Mouse (Mus musculus) bone marrow, adult 2 months (tissue): ENCODE data around the gene Socs7. TPM values are rescaled to one million over a fixed set of nuclear protein-coding genes. Genes with fewer than 3 reads are reported as not detected.
"Not testable (repeated sequence)": the region's sequence is repeated elsewhere in the genome, so short reads cannot be mapped to it uniquely, and the experiment has no call there.

ENCODE experiments used
- H3K27ac ChIP-seq: fragments of 200-500 bp; 2 replicates; pipeline ENCODE4 v1.5.1; 2012; ENCODE audit warnings: low read depth, mild to moderate bottlenecking, control low read depth, inconsistent platforms, low read length; ENCODE audit not compliant: control insufficient read depth, poor library complexity, insufficient read depth
- H3K4me1 ChIP-seq: fragments of 200-500 bp; 2 replicates; pipeline ENCODE4 v1.6.1; 2011; ENCODE audit warnings: low read length; ENCODE audit not compliant: control insufficient read depth, insufficient read depth
- H3K4me3 ChIP-seq: fragments of 200-500 bp; replicated peaks from 2 replicates; pipeline ENCODE3; 2011; ENCODE audit warnings: mild to moderate bottlenecking, low read depth, low read length, control low read depth; ENCODE audit not compliant: control insufficient read depth
- CTCF ChIP-seq: fragments of 200-500 bp; IDR thresholded peaks from 2 replicates; pipeline ENCODE4 v1.5.1; 2011; ENCODE audit warnings: low read length, control low read depth; ENCODE audit not compliant: control insufficient read depth, insufficient read depth
- POLR2A ChIP-seq: fragments of 200-500 bp; IDR thresholded peaks from 2 replicates; pipeline ENCODE4 v1.6.1; 2011; ENCODE audit warnings: low read depth, mild to moderate bottlenecking, control low read depth, low read length, borderline replicate concordance; ENCODE audit not compliant: control insufficient read depth
- WGBS: fragments of 180-500 bp; shearing (Covaris S2); methylation state at CpG from one replicate; pipeline ENCODE4 v1.1.7; 2018; 5-methylcytosine and 5-hydroxymethylcytosine counted together
- polyA plus RNA-seq: library from polyadenylated mRNA; stranded (reverse); fragments of >200 nt; gene quantifications from 2 replicates; pipeline ENCODE4 v1.2.4, GENCODE M21; 2011; ENCODE audit warnings: low replicate concordance; ENCODE audit not compliant: missing spikeins, insufficient read depth, insufficient read length

The Socs7 gene
- 4.3 and 5.2 TPM in 2 replicates for polyA plus RNA-seq

- TF ChIP-seq CTCF (no peak), POLR2A (no peak; the same call in 1 of the 2 replicates)
- Histone ChIP-seq H3K4me1 (peaks cover 3% of the 10 kb centered on the region; the same call in 1 of the 2 replicates), H3K4me3 (peak within 1 kb of the TSS; percentile 74), H3K27ac (peak within 1 kb of the TSS; percentile 67)
- WGBS: under 1% methylated on average over 66 of the region's 81 CpGs
These were observed at the start of gene Socs7 for GRCm38 (mm10) chr11:97361948-97362648. TSS of gene Socs7 (plus strand) at chr11:97362551.

GRCm38 (mm10) chr11:97312871-97313270 lies 49.5 kb upstream of the Socs7 start:
- H3K4me3 ChIP-seq, H3K4me1 ChIP-seq, H3K27ac ChIP-seq: not testable (repeated sequence)
- 73% methylated on average over 1 of the region's 1 CpGs for WGBS

- 90% methylated on average over 3 of the region's 3 CpGs for WGBS
- Histone ChIP-seq H3K4me1 (no peaks in the 10 kb centered on the region; the same call in 1 of the 2 replicates), H3K4me3 (no peak overlapping the region), H3K27ac (no peak overlapping the region)
- no peak for TF ChIP-seq CTCF
- no peak for TF ChIP-seq POLR2A
These were observed 48.2 kb upstream of the Socs7 start for GRCm38 (mm10) chr11:97314110-97314509.

DNA sequence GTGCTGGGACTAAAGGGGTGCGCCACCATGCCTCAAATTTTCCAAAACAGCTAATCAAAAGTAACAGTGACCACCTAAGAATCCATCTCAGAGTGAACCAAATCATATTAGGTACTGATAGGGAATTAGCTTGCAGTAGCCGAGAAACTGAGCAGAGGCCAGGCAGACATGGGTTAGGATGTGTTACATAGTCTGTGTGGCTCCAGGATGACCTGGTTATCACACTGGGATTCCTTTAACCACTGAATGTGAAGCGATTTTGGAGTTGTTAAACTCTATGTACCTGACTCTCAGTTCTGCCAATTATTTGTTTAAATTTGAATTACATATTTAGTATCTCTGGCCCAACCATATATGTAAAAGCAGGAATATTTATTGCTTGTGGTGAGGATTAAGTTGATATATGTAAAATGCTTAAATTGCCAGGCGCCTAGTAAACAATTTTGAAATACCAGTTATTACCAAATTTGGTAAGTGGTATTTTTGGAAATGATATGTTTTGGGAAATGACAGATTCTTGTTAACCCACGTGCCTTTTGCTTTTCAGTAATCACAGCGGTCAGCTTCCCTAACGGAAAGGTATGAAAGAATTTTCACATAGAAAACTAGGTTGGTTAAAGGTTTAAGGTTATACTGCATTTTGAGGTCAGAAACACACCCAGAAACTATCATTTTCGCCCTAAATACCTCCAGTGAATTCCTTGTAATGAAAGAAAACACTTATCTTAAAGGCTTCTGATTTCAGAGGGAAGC lies 47.4 kb upstream of the Socs7 start:
- Histone ChIP-seq H3K4me3 (peak overlapping the region; percentile 36), H3K27ac (no peak overlapping the region), H3K4me1 (no peaks in the 10 kb centered on the region; the same call in 1 of the 2 replicates)
- 35% methylated on average over 8 of the region's 8 CpGs for WGBS
- TF ChIP-seq CTCF (no peak), POLR2A (no peak)

- Histone ChIP-seq H3K4me1 (no peaks in the 10 kb centered on the region; the same call in 1 of the 2 replicates), H3K27ac (peak within 1 kb of the TSS; percentile 31; the same call in 1 of the 2 replicates), H3K4me3 (peak within 1 kb of the TSS; percentile 73)
- TF ChIP-seq CTCF: no peak
- peak; percentile 37; the same call in 1 of the 2 replicates for TF ChIP-seq POLR2A
- under 1% methylated on average over 50 of the region's 50 CpGs for WGBS
These were observed 46.5 kb upstream of the Socs7 start, which contains the start of gene Mrpl45 for GRCm38 (mm10) chr11:97315504-97316503. TSS of gene Mrpl45 (plus strand) at chr11:97315716.

- Histone ChIP-seq H3K4me1 (no peaks in the 10 kb centered on the region), H3K27ac (no peak overlapping the region), H3K4me3 (no peak overlapping the region)
- WGBS: 66% methylated on average over 8 of the region's 8 CpGs
- TF ChIP-seq POLR2A: no peak
- no peak for TF ChIP-seq CTCF
These were observed 41.2 kb upstream of the Socs7 start for GRCm38 (mm10) chr11:97321197-97321596.

DNA sequence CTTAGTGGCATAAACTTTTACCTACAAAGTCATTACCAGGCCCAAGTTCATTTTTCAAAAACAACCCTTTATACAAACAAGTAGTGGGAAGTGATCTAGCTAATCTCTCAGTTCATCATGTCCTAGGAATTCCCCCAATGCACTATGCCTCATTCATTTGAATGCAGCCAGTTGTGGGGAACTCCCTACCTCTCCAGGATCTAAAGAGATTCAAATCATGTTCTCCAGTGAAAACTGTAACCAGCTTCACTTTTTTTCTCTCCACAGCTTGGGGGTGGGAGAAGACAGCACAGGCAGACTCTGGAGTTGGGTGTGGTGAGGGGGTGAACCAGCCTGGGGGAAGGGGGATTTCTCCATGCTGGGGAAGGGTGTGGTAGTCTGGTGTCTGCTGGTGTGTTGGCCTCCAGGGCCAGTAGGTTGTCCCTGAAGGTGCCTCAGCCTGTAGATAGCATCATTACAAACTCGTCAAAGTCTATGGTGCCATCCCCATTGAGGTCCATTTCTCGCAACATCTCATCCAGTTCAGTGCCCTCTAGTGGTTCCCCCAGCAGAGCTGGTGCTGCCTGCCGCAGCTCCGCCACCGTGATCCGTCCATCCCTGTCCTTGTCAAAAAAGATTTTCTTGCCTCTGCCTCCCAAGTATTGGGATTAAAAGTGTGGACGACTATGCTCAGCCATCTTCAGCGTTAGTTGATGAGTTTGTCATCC lies 40.3 kb upstream of the Socs7 start:
- WGBS: 85% methylated on average over 8 of the region's 8 CpGs
- not testable (repeated sequence) for H3K27ac ChIP-seq, H3K4me1 ChIP-seq, H3K4me3 ChIP-seq

DNA sequence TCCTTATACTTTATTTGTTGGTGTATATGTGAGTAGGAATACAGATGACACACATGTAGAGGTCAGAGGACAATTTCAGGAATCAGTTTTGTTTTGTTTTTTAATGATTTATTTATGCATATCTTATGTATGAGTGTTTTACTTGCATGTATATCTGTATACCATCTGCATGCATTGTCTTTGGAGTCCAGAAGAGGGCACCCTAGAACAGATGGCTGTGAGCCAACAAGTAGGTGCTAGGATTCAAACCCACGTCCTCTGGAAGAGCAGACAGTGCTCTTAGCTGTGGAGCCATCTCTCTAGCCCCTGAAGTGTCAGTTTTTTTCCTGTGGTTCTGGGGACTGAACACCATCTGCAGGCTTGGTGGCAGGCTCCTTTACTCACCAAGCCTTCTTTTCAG lies 37.1 kb upstream of the Socs7 start:
- Histone ChIP-seq H3K4me1 (no peaks in the 10 kb centered on the region), H3K27ac (no peak overlapping the region), H3K4me3 (no peak overlapping the region)
- 37% methylated on average over 1 of the region's 1 CpGs for WGBS
- no peak for TF ChIP-seq POLR2A
- 0 out of 2 replicates have a peak, but pooled peaks have one; percentile 10 for TF ChIP-seq CTCF
